Mouse (Mus musculus) mouse trophoblast stem cell (cell line): ENCODE results near the gene Acrbp.
"Not testable (repeated sequence)": the region's sequence is repeated elsewhere in the genome, so short reads cannot be mapped to it uniquely, and the experiment has no call there.

Experiments
- in situ Hi-C, 2 experiments: fragments of 300-500 bp; cut with MseI, MboI; formaldehyde crosslinking; loops; 2 replicates in 1 of 2; 3 replicates in 1 of 2; pipeline ENCODE4 v1.15.1; 2025

Acrbp gene

DNA sequence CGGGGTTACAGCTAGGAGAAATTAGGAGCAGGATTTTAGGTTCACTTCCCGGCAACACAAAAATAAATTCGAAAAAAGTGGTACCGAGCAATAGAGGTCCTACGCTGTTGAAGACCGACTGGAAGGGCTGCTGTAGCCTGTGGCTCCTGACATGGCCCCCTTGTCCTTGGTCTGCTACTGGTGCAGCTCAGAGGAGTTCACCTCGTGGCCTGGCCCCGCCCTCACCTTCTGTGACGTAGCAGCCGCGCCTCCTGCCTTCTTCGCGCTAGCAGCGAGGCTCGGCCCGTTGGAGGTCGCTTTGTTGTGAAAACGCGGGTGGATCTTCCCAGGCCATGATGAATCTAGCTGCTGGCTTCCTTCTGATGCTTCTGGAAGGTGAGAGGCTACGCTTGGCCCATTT is at the start of gene Acrbp:
TSS of gene Acrbp (plus strand) at position 12 of the 400 bp plus-strand sequence.
- in situ Hi-C loops = loop anchor here (5.0 kb wide), 1 partner anchor 33 kb away; no protein-coding TSS in a partner anchor

DNA sequence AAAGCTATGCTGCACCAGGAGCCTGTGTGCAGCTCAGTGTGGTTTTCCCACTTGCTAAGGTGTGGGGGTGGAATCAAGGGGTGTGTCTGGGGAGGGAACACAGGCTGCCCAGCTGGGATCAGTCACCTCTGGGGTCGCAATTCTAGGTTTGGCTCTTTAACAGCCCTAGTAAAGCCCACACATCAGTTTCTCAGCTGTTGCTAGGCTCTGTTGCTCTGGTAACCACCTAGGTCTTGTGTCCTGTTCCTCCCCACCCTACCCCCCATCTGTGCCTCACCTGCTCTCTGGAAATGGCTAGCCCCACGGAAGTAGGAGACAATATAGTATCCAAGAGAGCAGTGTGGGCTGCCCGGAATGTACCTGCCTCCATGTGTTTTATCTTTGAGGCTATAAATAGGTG is 45.8 kb upstream of the Acrbp start:
- in situ Hi-C loops = no loop called here

DNA sequence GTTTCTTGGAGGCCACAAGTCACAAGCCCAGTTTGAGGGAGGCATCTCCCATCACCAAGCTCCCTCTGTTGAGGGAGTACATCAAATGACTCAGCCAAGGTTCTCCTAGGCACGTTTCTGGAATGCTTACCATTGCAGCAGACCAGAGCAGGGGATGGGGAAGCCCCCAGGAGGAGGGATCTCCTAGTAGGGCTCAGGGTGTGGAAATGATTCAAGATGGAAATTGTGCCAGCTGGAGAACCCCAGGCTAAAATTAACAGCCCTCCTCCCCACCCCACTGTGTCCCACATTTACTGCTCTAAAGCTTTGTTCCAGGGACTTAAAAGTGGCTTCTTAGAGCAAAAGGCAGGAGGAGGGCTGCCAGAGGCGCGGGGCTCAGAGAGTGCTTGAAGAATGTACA is 44.4 kb upstream of the Acrbp start:
- in situ Hi-C loops = no loop called here

DNA sequence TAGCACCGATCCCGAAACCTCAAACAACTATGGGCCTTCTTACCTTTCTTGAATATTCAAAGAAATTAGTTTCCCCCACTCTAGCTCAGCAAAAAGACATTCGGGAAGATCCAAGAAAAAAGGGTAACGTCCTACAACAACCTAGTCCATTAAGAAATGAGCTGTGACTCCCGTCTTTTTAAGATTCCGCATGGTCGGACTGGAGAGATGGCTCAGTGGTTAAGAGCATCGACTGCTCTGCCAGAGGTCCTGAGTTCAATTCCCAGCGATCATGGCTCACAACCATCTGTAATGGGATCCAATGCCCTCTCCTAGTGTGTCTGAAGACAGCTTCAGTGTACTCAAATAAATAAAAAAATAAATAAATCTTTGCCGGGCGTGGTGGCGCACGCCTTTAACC is 41.4 kb upstream of the Acrbp start:
- in situ Hi-C loops = no loop called here

DNA sequence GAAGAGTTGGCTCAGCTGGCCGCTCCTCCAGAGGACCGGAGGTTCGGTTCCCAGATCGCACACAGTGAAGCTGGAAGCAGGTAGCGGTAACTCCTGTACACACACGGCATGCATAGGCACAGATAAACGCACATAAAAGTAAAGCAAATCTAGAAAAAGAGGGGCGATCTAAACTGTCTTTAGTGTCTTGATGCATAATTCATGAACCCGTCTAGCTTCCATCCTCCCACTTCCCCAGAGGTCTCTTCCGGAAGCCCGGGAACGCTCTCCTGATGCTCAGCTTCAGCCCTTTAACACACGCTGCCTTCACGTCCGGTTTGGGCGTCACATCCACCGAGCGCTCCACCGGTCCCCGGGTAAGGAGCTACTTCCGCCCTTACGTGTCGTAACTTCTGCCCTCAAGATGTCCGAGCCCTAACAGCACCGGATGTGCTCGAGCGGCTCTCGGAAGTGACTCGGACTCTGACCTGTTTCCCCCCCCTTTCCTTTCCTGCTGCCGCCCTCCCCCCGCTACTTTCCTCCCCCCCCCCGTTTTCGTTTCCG is 40.8 kb upstream of the Acrbp start:
- in situ Hi-C loops = no loop called here

DNA sequence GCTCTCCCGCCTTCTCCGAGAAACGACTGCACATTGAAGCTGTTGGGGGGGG is 40.5 kb upstream of the Acrbp start, which contains the start of gene Zfp384:
TSS of gene Zfp384 (plus strand) at position 17 of the 52 bp plus-strand sequence.
- in situ Hi-C loops = no loop called here

DNA sequence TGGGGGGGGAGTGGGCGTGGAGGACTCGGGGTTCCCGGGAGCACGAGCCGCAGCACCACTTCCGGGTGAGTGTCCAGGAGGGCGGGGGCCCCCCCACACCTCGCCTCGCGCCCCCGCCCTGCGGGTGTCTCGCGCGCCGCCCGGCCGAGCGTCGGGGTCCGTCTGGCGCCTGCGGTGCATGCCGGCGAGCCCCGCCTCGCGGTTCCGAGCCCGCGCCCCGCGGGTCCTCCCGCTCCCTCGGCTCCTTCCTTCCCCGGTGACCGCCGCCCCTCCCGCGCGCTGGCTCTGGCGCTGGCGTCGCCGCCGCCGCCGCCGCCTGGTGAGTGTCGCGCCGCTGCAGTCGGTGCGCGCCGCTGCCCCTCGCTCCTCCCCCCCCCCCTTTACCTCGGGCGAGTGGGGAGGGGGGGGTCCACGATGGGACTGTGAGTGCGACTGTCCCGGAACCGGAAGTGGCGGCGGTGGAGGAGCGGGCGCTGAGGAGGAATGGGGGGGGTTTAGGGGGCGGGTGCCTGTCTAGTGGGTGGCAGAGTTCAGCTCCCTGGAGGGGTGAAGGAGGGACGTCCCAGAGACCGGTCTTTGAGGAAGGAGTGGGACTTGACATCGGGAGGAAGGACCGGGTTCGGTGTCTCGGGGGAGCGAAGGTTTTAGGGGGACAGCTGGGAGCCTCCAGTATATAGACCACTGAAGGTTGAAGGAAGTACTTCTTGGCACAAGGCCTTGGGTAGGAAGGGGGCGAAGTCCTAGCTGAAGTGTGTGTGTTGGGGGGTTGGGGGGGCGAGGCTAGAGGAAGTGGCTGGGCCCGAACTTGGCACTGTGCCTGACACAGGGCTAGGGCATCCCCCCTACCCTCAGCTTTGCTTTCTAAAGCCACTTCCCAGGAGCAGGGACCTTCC is 40.1 kb upstream of the Acrbp start:
- in situ Hi-C loops = no loop called here

DNA sequence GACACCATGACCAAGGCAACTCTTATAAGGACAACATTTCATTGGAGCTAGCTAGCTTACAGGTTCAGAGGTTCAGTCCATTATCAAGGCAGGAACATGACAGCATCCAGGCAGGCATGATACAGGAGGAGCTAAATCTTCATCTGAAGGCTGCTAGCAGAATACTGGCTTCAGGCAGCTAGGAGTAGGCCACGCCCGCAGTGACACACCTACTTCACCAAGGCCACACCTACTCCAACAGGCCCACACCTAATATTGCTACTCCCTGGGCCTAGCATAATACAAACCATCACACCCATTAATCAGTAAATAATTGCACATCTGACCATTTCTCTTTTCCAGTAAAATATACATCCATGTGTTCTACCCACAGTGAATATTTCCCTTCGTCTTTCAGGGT is 31.8 kb upstream of the Acrbp start:
- in situ Hi-C loops = no loop called here

DNA sequence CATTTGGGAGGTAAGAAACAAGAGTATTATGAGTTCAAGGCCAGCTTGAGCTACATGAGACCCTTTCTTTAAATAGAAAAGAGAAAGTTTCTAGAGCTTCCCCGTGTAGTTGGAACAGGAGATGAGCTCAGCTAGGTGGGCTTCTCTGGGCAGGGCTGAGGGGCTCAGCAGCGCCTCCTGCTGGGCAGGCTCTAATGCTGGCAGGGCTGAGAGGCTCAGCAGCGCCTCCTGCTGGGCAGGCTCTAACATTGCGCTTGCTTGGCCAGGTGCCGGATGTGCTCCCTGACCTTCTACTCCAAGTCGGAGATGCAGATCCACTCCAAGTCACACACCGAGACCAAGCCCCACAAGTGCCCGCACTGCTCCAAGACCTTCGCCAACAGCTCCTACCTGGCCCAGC is 19.0 kb upstream of the Acrbp start:
- in situ Hi-C loops = not testable (repeated sequence)

DNA sequence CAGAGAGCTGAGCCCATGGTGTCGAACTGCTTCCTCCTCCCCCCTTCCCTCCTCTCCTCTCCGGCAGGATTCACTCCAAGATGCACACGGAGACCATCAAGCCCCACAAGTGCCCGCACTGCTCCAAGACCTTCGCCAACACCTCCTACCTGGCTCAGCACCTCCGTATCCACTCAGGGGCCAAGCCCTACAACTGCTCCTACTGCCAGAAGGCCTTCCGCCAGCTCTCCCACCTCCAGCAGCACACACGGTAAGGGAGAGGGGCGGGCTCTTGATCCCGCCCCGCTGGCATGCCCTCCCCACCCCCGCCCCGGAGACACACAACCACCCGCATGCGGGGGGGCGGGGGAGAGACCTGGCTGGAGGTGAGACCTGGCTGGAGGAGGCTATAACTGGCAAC is 17.9 kb upstream of the Acrbp start:
- in situ Hi-C loops = no loop called here

DNA sequence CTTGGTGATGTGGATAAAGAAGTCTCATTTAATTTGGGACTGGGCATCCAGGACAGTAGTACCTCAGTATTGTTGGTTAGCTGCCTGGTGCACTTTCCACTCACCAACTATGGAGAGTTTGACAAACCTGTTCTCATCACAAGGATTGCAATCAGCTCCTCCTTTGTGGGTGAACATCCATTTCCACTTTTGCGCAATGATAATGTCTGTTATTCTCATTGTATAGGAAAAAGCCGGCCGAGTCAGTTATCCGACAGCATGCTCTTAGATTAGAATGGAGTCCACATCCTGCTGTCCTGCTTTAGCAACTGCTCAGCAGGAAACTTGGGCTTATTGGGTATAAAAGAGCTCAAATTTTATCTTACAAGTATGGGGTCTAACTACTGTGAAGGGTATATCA is 10.8 kb upstream of the Acrbp start:
- in situ Hi-C loops = no loop called here

DNA sequence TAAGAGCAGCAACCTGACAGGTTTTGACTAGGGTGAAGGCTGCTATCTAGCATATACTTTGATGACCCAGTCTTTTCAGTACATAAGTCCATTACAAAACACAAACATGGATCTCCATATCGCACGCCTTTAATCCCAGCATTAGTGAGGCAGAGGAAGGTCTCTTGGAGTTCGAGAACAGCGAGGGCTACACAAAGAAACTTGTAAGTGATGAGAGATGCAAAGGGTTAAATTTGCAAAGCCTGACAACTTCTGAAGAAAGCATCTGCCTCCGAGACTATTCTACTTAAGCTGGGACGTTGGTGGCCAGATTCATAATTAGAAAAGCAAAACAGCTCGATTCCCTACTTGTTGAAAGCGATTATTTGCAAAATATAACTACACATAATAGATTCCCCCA is 10.4 kb upstream of the Acrbp start:
- in situ Hi-C loops = no loop called here

DNA sequence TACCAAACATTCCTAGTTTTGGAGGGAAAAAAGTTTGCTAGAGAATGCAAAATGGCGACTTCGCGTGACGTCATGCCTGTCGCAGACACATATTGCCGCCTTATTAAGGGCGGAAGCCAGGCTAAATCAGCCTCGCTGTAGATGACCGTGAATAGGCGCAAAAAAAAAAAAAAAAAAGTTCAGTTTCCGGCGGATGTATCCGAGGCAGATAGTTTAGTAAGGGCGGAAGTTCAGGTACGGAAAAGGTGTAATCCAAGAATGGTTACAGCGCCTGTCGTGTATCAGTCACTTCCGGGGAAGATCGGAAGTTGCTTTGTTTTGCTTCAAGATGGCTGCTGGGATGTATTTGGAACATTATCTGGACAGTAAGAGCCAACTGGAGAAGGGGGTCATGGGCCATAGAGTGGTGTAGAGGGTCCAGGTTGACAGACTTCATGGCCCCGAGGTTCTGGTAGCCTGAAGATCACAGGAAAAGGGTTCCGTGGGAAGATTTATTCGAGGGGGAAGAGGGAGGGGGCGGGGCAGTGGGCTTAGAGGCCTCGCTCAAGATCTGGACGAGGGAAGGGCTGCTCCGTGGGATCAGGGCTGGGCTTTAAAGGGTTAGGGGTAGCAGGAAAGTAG is 9.8 kb upstream of the Acrbp start, which contains the start of gene Ing4:
TSS of gene Ing4 (plus strand) at position 228 of the 621 bp plus-strand sequence.
- in situ Hi-C loops = no loop called here

DNA sequence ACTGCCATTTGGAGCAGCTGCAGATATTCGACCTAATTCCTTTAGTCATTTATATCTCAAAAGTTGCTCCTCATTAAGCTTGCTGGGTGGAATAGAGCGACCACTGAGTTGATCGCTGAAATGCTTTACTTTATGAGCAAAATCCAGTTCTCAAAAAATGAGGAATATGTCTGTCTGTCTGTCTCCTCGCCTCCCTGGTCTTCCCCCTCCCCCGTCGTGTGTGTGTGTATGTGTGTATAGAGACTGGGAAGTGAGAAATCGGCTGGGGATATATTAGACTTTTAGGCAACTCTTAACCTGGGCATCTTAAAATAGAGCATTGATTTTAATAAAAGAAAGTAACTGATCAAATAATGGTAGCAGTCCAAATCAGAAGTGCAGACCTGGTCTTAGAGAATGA is 9.3 kb upstream of the Acrbp start:
- in situ Hi-C loops = no loop called here

DNA sequence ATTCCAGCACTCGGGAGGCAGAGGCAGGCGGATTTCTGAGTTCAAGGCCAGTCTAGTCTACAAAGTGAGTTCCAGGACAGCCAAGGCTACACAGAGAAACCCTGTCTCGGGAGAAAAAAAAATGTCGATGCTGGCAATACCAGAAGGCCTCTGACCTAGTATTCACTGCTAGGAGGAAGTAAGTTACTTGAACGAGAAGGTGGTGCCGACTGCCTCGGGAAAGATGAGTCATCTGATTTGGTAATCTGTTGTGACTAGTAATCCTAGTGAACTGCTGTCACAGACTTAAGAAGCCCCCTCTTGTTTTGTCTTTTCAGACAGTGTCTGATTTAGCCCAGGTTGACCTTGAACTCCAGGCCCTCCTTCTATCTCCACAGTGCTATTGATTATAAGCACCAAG is 8.4 kb upstream of the Acrbp start:
- in situ Hi-C loops = no loop called here

DNA sequence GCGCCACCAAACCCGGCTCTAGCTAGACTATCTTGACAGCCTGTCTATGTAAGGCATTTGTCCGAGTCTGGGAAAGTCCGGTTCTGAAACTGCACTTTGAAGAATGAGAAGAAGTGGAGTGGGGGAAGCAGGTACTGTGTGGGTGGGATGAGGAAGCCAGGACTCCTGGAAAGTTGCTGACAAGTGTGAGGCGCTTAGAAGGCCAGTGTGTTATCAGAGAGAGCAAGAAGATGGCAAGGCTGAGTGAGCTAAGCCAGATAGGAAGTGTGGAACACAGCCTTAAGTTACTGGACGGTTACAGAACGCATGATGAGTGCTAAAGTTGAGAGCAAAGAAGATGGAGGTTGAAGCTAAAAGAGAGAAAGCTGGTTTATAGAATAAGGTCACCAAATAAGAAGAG is 7.4 kb upstream of the Acrbp start:
- in situ Hi-C loops = no loop called here

DNA sequence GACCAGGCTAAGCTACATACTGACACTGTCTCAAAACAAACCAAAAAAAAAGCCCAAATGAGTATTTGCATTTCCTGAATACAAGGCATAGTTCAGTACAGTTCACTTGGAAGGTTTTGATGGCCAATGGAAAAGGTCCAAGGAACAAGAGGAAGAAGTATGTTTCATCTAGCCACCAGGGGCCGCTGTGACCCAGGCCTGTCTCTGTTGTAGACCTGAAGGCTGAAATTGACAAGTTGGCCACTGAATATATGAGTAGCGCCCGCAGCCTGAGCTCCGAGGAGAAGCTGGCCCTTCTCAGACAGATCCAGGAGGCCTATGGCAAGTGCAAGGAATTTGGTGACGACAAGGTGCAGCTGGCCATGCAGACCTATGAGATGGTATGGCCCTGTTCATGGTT is 2.8 kb upstream of the Acrbp start:
- in situ Hi-C loops = loop anchor here (5.0 kb wide), 1 partner anchor 36 kb away; no protein-coding TSS in a partner anchor

DNA sequence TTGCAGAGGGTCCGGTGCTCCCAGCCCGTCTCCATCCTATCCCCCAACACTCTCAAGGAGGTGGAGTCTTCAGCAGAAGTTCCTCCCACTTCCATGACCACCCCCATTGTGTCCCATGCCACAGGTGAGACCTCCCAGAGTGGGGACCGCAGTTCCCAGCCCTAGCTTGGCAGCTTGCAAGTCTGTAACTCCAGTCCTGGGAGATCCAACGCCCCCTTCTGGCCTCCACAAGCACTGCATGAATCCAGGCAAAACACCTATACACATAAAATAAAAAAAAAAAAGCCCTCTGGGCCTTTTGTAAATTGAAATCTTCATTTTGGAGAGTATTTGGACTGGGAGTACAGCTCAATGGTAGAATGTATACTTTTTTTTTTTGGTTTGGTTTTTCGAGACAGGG is 1.7 kb downstream of the Acrbp start:
- in situ Hi-C loops = no loop called here

DNA sequence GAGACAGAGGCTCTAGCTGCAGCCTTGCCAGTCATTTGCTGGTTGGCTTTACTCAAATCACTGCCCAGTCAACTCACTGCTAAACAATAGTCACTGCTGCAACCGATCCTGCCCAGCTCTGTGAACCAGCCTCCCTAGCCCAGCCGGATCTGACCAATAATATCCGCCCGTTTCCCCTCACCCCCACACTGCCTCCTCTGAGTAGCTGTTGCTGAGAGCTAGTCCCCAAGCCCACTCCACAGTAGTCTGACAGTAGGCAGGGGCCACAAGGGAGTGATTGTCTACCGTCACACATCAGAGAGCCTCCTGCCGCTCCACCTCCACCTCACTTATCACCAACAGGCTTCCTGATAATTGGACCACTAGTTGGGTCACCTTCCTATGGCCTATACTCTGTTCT is 12.0 kb downstream of the Acrbp start:
- in situ Hi-C loops = no loop called here

DNA sequence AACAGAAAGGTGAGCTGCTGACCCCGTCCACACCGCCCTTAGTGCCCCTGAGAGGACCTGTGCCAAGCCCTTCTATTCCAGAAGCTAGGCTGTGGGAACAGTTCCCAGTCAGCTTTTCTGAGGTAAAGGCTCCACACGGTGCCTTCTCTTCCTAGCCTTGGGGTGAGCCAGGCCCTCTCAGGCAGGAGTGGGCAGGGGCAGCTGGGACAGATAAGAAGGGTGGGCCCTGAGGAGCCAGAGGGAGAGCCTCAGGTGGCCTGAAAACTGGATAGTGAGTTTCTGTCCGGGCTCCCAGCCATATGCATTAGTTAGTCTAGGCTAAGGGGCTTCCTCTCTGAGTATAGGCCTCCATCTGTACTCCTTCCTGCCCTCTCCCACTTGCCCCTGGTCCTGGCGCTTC is 13.0 kb downstream of the Acrbp start:
- in situ Hi-C loops = no loop called here

DNA sequence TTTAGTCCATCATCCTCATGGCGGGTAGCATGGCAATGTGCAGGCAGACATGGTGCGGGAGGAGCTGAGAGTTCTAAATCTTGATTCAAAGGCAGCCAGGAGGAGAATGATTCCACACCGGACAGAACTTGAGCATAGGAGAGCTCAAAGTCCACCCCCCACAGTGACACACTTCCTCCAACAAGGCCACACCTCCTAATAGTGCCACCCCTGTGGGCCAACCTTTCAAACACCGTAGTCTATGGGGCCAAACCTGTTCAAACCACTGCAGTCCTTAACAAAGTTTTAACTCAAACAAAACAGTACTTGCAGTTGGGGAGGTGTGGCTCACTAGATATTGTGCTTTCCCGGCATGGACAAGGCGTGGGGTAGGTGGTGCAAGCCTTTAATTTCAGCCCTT is 14.4 kb downstream of the Acrbp start:
- in situ Hi-C loops = no loop called here

DNA sequence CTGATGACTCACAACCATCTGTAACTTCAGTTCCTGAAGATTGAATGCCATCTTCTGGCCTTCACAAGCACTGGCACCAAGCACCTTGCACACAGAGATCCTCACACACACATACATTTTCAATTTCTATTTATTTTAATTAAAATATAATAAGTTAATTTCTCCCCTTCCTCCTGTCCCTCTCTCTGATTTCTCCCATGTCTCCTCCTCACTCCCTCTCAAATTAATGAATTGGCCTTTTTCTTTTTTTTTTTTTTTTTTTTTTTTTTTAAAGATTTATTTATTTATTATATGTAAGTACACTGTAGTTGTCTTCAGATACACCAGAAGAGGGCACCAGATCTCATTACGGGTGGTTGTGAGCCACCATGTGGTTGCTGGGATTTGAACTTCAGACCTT is 15.7 kb downstream of the Acrbp start:
- in situ Hi-C loops = not testable (repeated sequence)

DNA sequence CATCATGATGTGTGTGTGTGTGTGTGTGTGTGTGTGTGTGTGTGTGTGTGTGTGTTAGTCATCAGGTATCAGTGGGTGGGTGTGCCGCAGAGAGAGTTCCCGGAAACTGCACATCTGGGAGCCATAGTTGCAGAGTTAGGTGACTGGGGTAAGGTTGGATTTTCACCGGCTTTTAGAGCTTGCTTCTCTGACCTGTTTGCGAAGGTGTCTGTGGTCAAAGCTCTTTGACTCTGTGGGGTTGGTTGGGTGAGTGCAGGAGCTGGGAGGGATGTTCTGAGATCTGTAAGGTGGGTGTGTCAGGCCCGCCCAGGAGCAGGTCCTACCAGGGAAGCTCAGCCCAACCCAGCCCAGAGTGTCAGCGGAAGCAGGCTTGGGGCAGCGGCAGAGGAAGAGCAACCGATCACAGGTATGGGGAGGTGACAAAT is 18.1 kb downstream of the Acrbp start, which contains the start of gene Lpar5:
TSS of gene Lpar5 (plus strand) at position 350 of the 425 bp plus-strand sequence.
- in situ Hi-C loops = no loop called here
